Mouse (Mus musculus): ENCODE measurements around the gene Tmem50a.
"Not testable (repeated sequence)": the region's sequence is repeated elsewhere in the genome, so short reads cannot be mapped to it uniquely, and the experiment has no call there.

Gene Tmem50a

GRCm38 (mm10) chr4:134923258-134924018 is 8.6 kb upstream of the Tmem50a start, which contains the start of gene Rsrp1:
Rsrp1 (plus strand) TSS chr4:134923592.
- peak; percentile 94 to 96 for DNase-seq (ENCODE audit: low read depth in 1 of 2, low spot score in 2 of 2)

GRCm38 (mm10) chr4:134922925-134923244 is 8.1 kb upstream of the Tmem50a start:
- DNase-seq (ENCODE audit: low read depth in 1 of 2, low spot score in 2 of 2) = peak in 1 of 2 experiments; percentile 49

- no peak for DNase-seq (ENCODE audit: low read depth in 1 of 2, low spot score in 2 of 2)
Measured at GRCm38 (mm10) chr4:134922111-134922924, 7.5 kb upstream of the Tmem50a start.

GRCm38 (mm10) chr4:134921703-134922102 is 6.9 kb upstream of the Tmem50a start:
- no peak for DNase-seq (ENCODE audit: low read depth in 1 of 2, low spot score in 2 of 2)

- no peak for DNase-seq (ENCODE audit: low read depth in 1 of 2, low spot score in 2 of 2)
Measured at GRCm38 (mm10) chr4:134920631-134921030, 5.8 kb upstream of the Tmem50a start.

GRCm38 (mm10) chr4:134919733-134920540 is 5.1 kb upstream of the Tmem50a start:
- DNase-seq (ENCODE audit: low read depth in 1 of 2, low spot score in 2 of 2) = peak in 1 of 2 experiments; percentile 56

- DNase-seq (ENCODE audit: low read depth in 1 of 2, low spot score in 2 of 2) = no peak
Measured at GRCm38 (mm10) chr4:134918381-134918780, 3.6 kb upstream of the Tmem50a start.

- DNase-seq (ENCODE audit: low read depth in 1 of 2, low spot score in 2 of 2) = no peak
Measured at GRCm38 (mm10) chr4:134917194-134917593, 2.4 kb upstream of the Tmem50a start.

- no peak for DNase-seq (ENCODE audit: low read depth in 1 of 2, low spot score in 2 of 2)
Measured at GRCm38 (mm10) chr4:134915223-134916050, 613 bp upstream of the Tmem50a start.

GRCm38 (mm10) chr4:134914122-134914863 is 531 bp downstream of the Tmem50a start:
- no peak for DNase-seq (ENCODE audit: low read depth in 1 of 2, low spot score in 2 of 2)

GRCm38 (mm10) chr4:134913413-134913812 is 1.4 kb downstream of the Tmem50a start:
- peak in 1 of 2 experiments; percentile 55 for DNase-seq (ENCODE audit: low read depth in 1 of 2, low spot score in 2 of 2)

- not testable (repeated sequence) for DNase-seq (ENCODE audit: low read depth in 1 of 2, low spot score in 2 of 2)
Measured at GRCm38 (mm10) chr4:134911406-134911805, 3.4 kb downstream of the Tmem50a start.

- DNase-seq (ENCODE audit: low read depth in 1 of 2, low spot score in 2 of 2) = no peak
Measured at GRCm38 (mm10) chr4:134903046-134903445, 11.8 kb downstream of the Tmem50a start.

GRCm38 (mm10) chr4:134901126-134901525 is 13.7 kb downstream of the Tmem50a start:
- DNase-seq (ENCODE audit: low read depth in 1 of 2, low spot score in 2 of 2) = no peak

- DNase-seq (ENCODE audit: low read depth in 1 of 2, low spot score in 2 of 2) = no peak
Measured at GRCm38 (mm10) chr4:134897256-134897655, 17.6 kb downstream of the Tmem50a start.

GRCm38 (mm10) chr4:134892096-134892495 is 22.7 kb downstream of the Tmem50a start:
- DNase-seq (ENCODE audit: low read depth in 1 of 2, low spot score in 2 of 2) = peak in 1 of 2 experiments; percentile 37

GRCm38 (mm10) chr4:134884364-134884763 is 30.5 kb downstream of the Tmem50a start:
- DNase-seq (ENCODE audit: low read depth in 1 of 2, low spot score in 2 of 2) = no peak

- no peak for DNase-seq (ENCODE audit: low read depth in 1 of 2, low spot score in 2 of 2)
Measured at GRCm38 (mm10) chr4:134883808-134884207, 31.0 kb downstream of the Tmem50a start.

GRCm38 (mm10) chr4:134883266-134883665 is 31.6 kb downstream of the Tmem50a start:
- peak in 1 of 2 experiments; percentile 13 for DNase-seq (ENCODE audit: low read depth in 1 of 2, low spot score in 2 of 2)

GRCm38 (mm10) chr4:134880041-134880440 is 34.8 kb downstream of the Tmem50a start:
- no peak for DNase-seq (ENCODE audit: low read depth in 1 of 2, low spot score in 2 of 2)

Data from monocyte, adult 2 months (primary cell).